Mouse (Mus musculus) CH12.LX (cell line): ENCODE measurements at regions not wholly inside any gene's neighbourhood (a gene's known extent, or its start where the extent isn't known, plus 50 kb on each side); places are given as distances from the start of the nearest gene placed in this dataset.

Source experiments
- CTCF ChIP-seq, 2 experiments: IDR thresholded peaks in 1 of 2; conservative IDR thresholded peaks in 1 of 2; 2 replicates each; pipeline ENCODE4 v1.5.1; 2011 to 2012; ENCODE audit warnings: low read depth in 2 of 2, low read length in 2 of 2, improper control_type of control experiment in 1 of 2, inconsistent platforms in 1 of 2, mild to moderate bottlenecking in 1 of 2, moderate library complexity in 1 of 2
- HCFC1 ChIP-seq: IDR thresholded peaks from 2 replicates; pipeline ENCODE4 v1.6.1; 2012; ENCODE audit warnings: low read depth, mild to moderate bottlenecking, inconsistent platforms, low read length, improper control_type of control experiment
- POLR2A ChIP-seq: IDR thresholded peaks from 2 replicates; pipeline ENCODE4 v1.6.1; 2011; ENCODE audit warnings: low read depth, mild to moderate bottlenecking, improper control_type of control experiment, low read length
- ZC3H11A ChIP-seq: IDR thresholded peaks from 2 replicates; pipeline ENCODE4 v1.6.1; 2012; ENCODE audit warnings: low read depth, mild to moderate bottlenecking, inconsistent platforms, low read length, improper control_type of control experiment

DNA sequence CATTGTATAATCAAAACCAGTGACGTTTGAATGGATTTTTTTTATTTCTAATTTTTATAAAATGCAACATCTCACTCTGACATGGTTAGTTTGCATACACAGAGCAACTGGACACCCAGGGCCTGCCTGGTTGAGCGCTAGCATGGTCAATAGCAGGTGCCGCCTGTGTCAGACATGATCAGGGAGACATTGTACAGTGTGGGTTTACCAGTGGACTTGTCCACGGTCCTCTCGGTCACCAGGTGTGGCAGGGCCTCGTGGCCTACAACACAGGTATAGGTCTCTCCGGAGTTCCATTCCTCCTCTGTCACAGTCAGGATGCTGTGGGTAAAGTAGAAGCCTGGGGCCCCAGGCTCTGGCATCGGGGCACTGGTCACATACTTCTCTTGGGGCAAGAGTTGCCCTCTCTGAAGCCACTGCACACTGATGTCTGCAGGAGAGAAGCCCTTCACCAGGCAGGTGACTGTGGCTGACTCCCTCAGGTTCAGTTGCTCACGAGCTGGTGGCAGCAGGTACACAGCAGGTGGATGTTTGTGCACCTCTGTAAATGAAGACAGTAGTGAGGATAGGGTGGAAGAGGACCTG lies 68.5 kb upstream of the Adam6b start:
- TF ChIP-seq CTCF (conservative IDR thresholded peaks at IDR 0.05 in 1 of 2, IDR thresholded peaks at IDR 0.05 in 1 of 2; ENCODE audit: low read depth in 2 of 2, low read length in 2 of 2) (no peak), POLR2A (peak; percentile 74), HCFC1 (no peak), ZC3H11A (no peak)
